Mouse (Mus musculus) embryonic facial prominence, embryonic 12.5 days (tissue): Measurements from ENCODE around the gene Rrp36. TPM values are rescaled to one million over a fixed set of nuclear protein-coding genes. Genes with fewer than 3 reads are reported as not detected.

Source experiments
- ATAC-seq: fragments of 200-750 bp; cut with Nextera tagmentation; 2 replicates; pipeline ENCODE4 v1.8.0; 2017; ENCODE audit not compliant: insufficient number of reproducible peaks, insufficient read depth, low FRiP score, low TSS enrichment
- H3K27ac ChIP-seq: fragments of 300-500 bp; sonication (generic); 2 replicates; pipeline ENCODE4 v1.5.1; 2016; ENCODE audit warnings: mild to moderate bottlenecking
- H3K27me3 ChIP-seq: fragments of 300-500 bp; sonication (generic); 2 replicates; pipeline ENCODE4 v1.6.1; 2016; ENCODE audit warnings: mild to moderate bottlenecking, moderate library complexity
- H3K36me3 ChIP-seq: fragments of 300-500 bp; sonication (generic); 2 replicates; pipeline ENCODE4 v1.6.1; 2016; ENCODE audit warnings: mild to moderate bottlenecking
- H3K4me1 ChIP-seq: fragments of 300-500 bp; sonication (generic); 2 replicates; pipeline ENCODE4 v1.6.1; 2016
- H3K4me2 ChIP-seq: fragments of 300-500 bp; sonication (generic); replicated peaks from 2 replicates; pipeline ENCODE4 v1.6.1; 2016; ENCODE audit warnings: mild to moderate bottlenecking, moderate library complexity
- H3K4me3 ChIP-seq: fragments of 300-500 bp; sonication (generic); 2 replicates; pipeline ENCODE4 v1.5.1; 2016; ENCODE audit warnings: mild to moderate bottlenecking
- H3K9ac ChIP-seq: fragments of 300-500 bp; sonication (generic); 2 replicates; pipeline ENCODE4 v1.6.1; 2016; ENCODE audit warnings: mild to moderate bottlenecking, moderate library complexity
- H3K9me3 ChIP-seq: fragments of 300-500 bp; sonication (generic); 2 replicates; pipeline ENCODE4 v1.6.1; 2016; ENCODE audit warnings: mild to moderate bottlenecking, moderate library complexity
- WGBS: fragments of 180-500 bp; shearing (Covaris S2); methylation state at CpG from one replicate; pipeline ENCODE4 v1.1.7; 2016; 5-methylcytosine and 5-hydroxymethylcytosine counted together
- polyA plus RNA-seq: library from polyadenylated mRNA; unstranded; fragments of >200 nt; fragmentation: Nextera tagmentation; extraction: Ambion mirVana; gene quantifications from 2 replicates; pipeline ENCODE4 v1.2.1, GENCODE M21; 2016

Rrp36 gene
- polyA plus RNA-seq, 1 experiment from 2014 or later, result 62.6 TPM

DNA sequence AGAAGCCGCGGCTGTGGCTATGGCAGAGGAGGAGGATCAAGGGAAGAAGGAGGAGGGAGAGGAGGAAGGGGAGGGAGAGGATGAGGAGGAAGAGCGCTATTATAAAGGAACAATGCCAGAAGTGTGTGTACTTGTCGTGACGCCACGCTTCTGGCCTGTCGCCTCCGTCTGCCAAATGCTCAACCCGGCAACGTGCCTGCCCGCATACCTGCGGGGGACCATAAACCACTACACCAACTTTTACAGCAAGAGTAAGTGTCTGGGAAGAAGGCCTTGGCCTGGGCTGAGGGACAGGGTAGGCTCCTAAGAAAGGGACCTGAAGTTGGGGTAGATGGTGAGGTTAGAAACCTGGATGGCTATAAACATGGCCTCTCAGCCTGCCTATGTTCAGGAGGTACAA lies 12.2 kb downstream of the Rrp36 start:
- no peak overlapping the region for H3K4me3 ChIP-seq
- no peaks in the 10 kb centered on the region for H3K27me3 ChIP-seq
- H3K4me1 ChIP-seq, result no peaks in the 10 kb centered on the region
- H3K36me3 ChIP-seq, result peaks cover 92% of the 10 kb centered on the region
- no peak overlapping the region for H3K27ac ChIP-seq
- ATAC-seq, result no peak
- no peaks in the 10 kb centered on the region for H3K9me3 ChIP-seq
- 85% methylated on average over 12 of the region's 12 CpGs for WGBS
- no peak overlapping the region for H3K4me2 ChIP-seq
- H3K9ac ChIP-seq, result no peak overlapping the region

DNA sequence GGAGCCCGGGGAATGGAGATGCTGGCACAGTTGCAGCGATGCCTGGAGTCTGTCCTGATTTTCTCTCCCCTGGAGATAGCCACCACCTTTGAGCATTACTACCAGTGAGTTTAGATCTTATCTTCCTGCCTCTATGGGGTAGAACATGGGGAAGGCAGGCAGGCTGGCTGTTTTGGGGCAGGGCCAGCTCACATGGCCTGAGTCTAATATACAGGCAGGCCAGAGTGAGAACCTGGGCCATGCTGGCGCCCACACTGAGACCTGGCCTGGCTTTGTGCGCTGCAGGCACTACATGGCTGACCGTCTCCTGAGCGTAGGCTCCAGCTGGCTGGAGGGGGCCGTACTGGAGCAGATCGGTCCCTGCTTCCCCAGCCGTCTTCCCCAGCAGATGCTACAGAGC lies 12.8 kb downstream of the Rrp36 start:
- H3K9me3 ChIP-seq, result no peaks in the 10 kb centered on the region
- H3K4me3 ChIP-seq, result no peak overlapping the region
- no peaks in the 10 kb centered on the region for H3K27me3 ChIP-seq
- H3K36me3 ChIP-seq, result peaks cover 94% of the 10 kb centered on the region
- H3K4me2 ChIP-seq, result no peak overlapping the region
- H3K4me1 ChIP-seq, result no peaks in the 10 kb centered on the region
- no peak overlapping the region for H3K9ac ChIP-seq
- WGBS, result 96% methylated on average over 9 of the region's 9 CpGs
- no peak for ATAC-seq
- no peak overlapping the region for H3K27ac ChIP-seq

DNA sequence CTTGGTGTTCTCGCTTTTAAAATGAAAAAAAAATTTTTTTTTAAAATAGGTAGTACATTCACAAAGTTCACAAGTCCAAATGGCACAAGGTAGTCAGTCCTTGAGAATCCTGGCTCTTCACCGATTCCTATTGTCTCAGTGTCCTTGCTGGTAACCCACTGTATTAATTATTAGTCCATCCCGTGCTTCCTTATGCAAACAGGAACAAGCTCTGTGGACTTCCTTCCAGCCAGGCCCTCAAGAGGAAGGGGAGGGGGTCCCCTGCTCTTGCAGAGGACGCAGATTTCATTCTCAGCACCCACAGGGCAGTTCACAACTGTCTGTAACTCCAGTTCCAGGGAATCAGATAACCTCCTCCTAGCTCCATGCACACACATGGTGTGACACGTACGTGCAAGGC lies 18.1 kb downstream of the Rrp36 start:
- Histone ChIP-seq H3K4me3 (no peak overlapping the region), H3K4me2 (no peak overlapping the region), H3K4me1 (peaks cover 18% of the 10 kb centered on the region), H3K36me3 (peaks cover 90% of the 10 kb centered on the region), H3K27ac (no peak overlapping the region), H3K27me3 (no peaks in the 10 kb centered on the region), H3K9me3 (no peaks in the 10 kb centered on the region), H3K9ac (no peak overlapping the region)
- 84% methylated on average over 6 of the region's 6 CpGs for WGBS
- ATAC-seq, result no peak

DNA sequence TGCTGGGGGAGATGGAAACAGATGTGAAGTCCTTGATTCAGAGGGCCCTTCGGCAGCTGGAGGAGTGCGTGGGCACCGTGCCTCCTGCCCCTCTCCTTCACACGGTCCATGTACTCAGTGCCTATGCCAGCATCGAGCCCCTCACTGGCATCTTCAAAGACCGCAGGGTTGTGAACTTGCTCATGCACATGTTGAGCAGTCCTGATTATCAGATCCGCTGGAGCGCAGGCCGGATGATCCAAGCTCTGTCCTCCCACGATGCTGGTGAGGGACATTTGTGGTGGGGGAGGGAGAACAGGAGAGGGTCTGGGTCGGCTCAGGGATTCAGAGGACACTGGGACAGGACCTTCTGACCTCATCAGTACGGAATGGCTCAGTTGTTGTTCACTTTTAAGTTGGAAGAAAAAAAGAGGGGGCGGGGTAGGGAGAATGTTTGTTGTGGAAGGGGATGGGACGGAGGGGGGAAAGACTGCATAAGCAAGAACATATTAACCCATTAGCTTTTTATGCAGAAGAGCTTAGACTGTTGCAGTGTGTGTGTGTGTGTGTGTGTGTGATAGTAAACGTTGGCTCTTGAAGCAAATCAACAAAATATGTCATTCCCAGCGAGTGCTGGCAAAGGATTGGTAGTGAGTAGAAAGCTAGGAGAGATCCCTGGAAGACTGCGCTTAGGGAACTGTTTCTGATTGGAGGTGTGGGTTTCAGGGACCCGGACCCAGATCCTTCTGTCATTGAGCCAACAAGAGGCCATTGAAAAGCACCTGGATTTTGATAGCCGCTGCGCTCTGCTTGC lies 22.2 kb downstream of the Rrp36 start:
- Histone ChIP-seq H3K4me2 (peak overlapping the region; percentile 85), H3K4me1 (peaks cover 29% of the 10 kb centered on the region), H3K27me3 (no peaks in the 10 kb centered on the region), H3K9ac (peak overlapping the region; percentile 88), H3K36me3 (peaks cover 57% of the 10 kb centered on the region), H3K4me3 (peak overlapping the region; percentile 78), H3K9me3 (no peaks in the 10 kb centered on the region), H3K27ac (no peak overlapping the region)
- no peak for ATAC-seq
- WGBS, result 73% methylated on average over 20 of the region's 20 CpGs

DNA sequence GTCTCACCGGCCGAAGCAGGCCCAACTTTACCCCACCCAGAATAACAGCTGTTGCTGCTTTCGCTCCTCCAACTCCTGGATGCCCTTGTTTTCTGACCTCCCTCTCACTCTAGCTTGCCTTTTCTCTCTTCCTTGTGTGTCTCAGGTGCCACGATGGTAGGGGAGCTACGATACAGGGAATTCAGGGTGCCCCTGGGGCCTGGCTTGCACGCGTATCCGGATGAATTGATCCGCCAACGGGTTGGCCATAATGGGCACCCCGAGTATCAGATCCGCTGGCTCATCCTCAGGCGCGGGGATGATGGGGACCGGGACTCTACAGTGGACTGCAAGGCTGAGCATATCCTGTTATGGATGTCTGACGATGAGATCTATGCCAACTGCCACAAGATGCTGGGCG lies 22.9 kb downstream of the Rrp36 start:
- Histone ChIP-seq H3K4me1 (peaks cover 33% of the 10 kb centered on the region), H3K36me3 (peaks cover 51% of the 10 kb centered on the region), H3K27ac (peak overlapping the region; percentile 96), H3K9me3 (no peaks in the 10 kb centered on the region), H3K4me3 (peak overlapping the region; percentile 78), H3K9ac (peak overlapping the region; percentile 88), H3K27me3 (no peaks in the 10 kb centered on the region), H3K4me2 (peak overlapping the region; percentile 85)
- ATAC-seq, result no peak
- WGBS, result 74% methylated on average over 17 of the region's 17 CpGs

DNA sequence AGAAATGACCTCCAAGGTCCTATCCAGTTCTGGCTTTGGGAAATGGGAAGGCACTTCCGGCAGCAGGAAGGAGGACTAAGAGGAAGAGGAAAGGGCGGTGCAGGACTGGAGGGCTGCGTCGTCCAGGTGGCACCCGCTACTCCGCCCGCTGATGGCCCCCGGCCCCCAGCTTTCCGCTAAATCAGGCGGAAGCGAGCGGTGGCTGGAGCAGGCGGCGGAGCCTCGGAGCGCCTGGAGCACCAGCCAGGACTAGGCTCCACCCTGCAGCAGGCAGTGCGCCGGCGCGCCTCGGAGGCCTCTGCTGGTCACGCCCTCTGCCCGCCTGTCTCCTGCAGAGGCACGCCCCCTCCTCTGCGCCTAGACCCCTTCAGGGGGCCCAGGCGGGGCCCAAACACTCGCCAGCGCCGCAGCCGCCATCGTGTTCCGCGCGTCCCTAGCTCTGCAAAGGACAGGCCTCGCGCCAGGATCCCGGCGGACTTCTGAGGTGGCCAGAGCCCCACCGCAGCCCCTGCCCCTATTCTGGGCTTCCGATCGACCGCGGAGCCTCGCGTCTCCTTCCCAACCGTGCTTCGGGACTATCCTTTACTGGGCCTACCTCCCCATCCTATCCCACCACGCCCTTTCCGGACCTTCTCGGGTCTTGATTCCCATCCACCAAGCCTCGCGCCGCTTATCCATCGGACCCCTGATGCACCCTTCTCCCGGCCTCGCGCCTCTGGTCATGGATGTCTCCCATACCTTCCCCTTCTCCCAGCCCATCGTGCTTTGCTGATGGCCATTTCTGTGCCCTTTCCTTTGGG lies 23.7 kb downstream of the Rrp36 start, which contains the start of gene Cul7:
Cul7 (plus strand) TSS at position 106 of the 800 bp plus-strand sequence.
- Histone ChIP-seq H3K4me2 (peak within 1 kb of the TSS; percentile 85), H3K9ac (peak within 1 kb of the TSS; percentile 88), H3K27me3 (no peaks in the 10 kb centered on the region), H3K36me3 (peaks cover 42% of the 10 kb centered on the region), H3K27ac (peak within 1 kb of the TSS; percentile 96), H3K4me3 (peak within 1 kb of the TSS; percentile 78), H3K9me3 (no peaks in the 10 kb centered on the region), H3K4me1 (peaks cover 33% of the 10 kb centered on the region)
- ATAC-seq, result peak; percentile 94
- WGBS, result under 1% methylated on average over 57 of the region's 58 CpGs

DNA sequence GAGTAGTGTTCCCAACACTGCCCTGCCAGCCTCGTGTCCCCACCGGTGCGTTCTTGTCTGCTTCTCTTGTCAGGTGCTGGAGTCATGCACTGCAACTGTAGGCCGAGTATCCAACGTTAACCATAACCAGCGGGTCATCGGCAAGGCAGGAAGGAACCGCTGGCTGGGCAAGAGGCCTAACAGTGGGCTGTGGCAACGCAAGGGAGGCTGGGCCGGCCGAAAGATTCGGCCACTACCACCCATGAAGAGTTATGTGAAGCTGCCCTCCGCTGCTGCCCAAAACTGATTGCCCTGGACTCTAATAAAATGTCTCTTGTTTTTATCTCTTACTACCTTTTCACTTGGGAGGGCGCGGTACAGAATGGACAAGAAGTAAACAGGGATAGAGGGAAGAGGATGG lies 24.3 kb downstream of the Rrp36 start:
- Histone ChIP-seq H3K4me3 (peak overlapping the region; percentile 78), H3K36me3 (peaks cover 38% of the 10 kb centered on the region), H3K27me3 (no peaks in the 10 kb centered on the region), H3K4me2 (peak overlapping the region; percentile 85), H3K9me3 (no peaks in the 10 kb centered on the region), H3K9ac (peak overlapping the region; percentile 88), H3K4me1 (peaks cover 37% of the 10 kb centered on the region), H3K27ac (peak overlapping the region; percentile 96)
- whole genome bisulfite sequencing, result 29% methylated on average over 15 of the region's 15 CpGs
- no peak for ATAC-seq

DNA sequence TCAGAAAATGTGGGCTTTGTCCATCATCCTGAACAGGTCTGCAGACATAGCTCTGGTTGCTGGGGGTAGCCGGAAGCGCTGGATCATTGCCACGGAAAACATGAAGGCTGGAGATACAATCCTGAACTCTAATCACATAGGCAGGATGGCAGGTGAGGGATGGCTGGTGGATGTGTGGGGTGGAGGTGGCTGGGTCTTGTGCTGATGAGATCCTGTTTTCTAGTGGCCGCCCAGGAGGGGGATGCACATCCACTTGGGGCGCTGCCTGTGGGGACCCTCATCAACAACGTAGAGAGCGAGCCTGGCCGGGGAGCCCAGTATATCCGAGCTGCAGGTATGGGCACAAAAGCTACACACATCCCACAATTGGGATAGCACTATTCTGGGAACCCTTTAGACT lies 25.7 kb downstream of the Rrp36 start:
- no peak overlapping the region for H3K27ac ChIP-seq
- no peak overlapping the region for H3K9ac ChIP-seq
- no peaks in the 10 kb centered on the region for H3K27me3 ChIP-seq
- no peak overlapping the region for H3K4me2 ChIP-seq
- no peak overlapping the region for H3K4me3 ChIP-seq
- no peak for ATAC-seq
- 92% methylated on average over 9 of the region's 9 CpGs for WGBS
- H3K9me3 ChIP-seq, result no peaks in the 10 kb centered on the region
- peaks cover 45% of the 10 kb centered on the region for H3K4me1 ChIP-seq
- H3K36me3 ChIP-seq, result peaks cover 26% of the 10 kb centered on the region

DNA sequence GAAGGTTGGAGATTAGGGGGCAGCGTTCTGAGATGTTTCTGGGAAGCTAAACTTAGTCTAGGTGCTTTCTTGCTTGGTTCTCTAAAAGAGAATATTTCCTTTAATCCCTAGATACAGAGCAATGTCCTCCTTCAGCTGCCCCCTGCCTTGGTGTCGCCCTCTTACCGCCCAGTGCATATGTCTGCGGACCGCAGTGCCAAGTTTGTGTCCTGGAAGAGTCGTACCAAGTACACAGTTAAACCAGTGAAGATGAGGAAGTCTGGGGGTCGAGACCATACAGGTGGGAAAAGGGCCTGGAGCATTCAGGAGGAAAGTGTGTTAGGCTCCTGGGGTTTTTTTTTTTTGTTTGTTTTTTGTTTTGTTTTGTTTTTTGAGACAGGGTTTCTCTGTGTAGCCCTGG lies 26.9 kb downstream of the Rrp36 start:
- ATAC-seq, result no peak

DNA sequence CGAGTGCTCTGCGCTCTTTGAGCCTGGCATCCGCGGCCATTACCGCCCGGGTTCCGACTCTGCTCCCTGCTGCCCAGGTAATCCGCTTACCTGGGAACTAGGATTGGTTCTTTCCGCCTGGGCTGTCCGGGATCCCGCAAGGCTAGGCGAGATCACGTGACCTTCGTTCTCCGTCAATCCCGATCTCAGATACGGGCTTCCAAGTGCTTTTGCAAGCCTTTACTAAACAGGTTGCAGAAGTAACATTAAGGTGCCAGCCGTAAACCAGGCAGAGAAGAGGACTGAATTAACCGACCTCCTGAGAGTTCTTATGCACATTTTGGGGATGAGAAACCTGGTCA lies 27.9 kb downstream of the Rrp36 start:
- H3K36me3 ChIP-seq, result peaks cover 22% of the 10 kb centered on the region
- no peaks in the 10 kb centered on the region for H3K27me3 ChIP-seq
- peak overlapping the region; percentile 76 for H3K4me2 ChIP-seq
- WGBS, result under 1% methylated on average over 19 of the region's 19 CpGs
- H3K27ac ChIP-seq, result peak overlapping the region; percentile 72
- H3K9me3 ChIP-seq, result no peaks in the 10 kb centered on the region
- ATAC-seq, result no peak
- H3K9ac ChIP-seq, result peak overlapping the region; percentile 74
- peak overlapping the region; percentile 78 for H3K4me3 ChIP-seq
- H3K4me1 ChIP-seq, result peaks cover 29% of the 10 kb centered on the region

More for the DNA sequence above, 26.9 kb downstream of the Rrp36 start:
- Histone ChIP-seq H3K27ac (no peak overlapping the region), H3K4me1 (peaks cover 39% of the 10 kb centered on the region), H3K9ac (no peak overlapping the region), H3K4me2 (no peak overlapping the region), H3K36me3 (peaks cover 17% of the 10 kb centered on the region), H3K9me3 (no peaks in the 10 kb centered on the region), H3K27me3 (no peaks in the 10 kb centered on the region), H3K4me3 (no peak overlapping the region)
- 87% methylated on average over 7 of the region's 7 CpGs for WGBS

DNA sequence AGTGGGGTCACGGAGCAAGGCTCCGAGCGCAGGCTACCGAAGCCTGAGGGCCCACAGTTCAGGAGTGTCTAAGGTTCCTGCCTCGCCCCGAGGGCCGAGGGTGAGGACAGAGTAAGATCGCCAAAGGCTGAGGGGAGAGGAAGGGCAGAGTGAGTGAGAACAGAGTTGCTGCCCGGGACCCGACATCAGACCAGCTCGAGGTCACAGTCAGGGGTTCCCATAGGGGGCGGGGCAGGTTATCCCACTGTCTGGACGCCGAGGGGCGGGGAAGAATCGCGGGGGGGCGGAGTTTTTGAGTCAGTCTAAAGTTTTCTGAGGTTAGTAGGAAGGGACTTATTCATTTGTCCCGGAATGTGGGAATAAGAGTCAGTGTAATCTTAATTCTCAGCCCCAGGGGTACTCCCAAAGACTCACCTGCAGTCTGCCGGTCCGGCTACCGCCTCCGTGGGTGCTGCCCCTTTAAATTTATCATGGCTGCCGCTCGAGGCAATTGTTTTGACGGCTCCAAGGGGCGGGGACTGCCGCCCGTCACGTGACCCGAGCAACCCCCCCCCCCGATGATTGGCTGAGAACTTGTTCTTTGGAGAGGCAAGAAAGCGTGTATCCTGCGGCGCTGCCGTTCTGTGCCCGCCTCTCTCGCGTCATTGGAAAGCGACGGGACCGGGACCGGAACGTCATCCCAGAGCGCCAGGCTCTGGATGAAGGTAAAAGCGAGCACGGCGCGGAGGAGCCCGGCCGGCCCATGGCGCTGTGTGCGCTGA lies 28.4 kb downstream of the Rrp36 start, which contains the start of the genes Klc4 and Mrpl2:
Klc4 (minus strand) TSS at position 462 of the 761 bp plus-strand sequence.
Mrpl2 (plus strand) TSS at position 669 of the 761 bp plus-strand sequence.
- Histone ChIP-seq H3K27me3 (no peaks in the 10 kb centered on the region), H3K36me3 (peaks cover 28% of the 10 kb centered on the region), H3K9ac (peak within 1 kb of the TSS; percentile 74), H3K9me3 (no peaks in the 10 kb centered on the region), H3K27ac (peak within 1 kb of the TSS; percentile 72), H3K4me1 (peaks cover 25% of the 10 kb centered on the region), H3K4me3 (peak within 1 kb of the TSS; percentile 78), H3K4me2 (peak within 1 kb of the TSS; percentile 83)
- WGBS, result under 1% methylated on average over 52 of the region's 53 CpGs
- ATAC-seq, result peak; percentile 49
